Mouse (Mus musculus): ENCODE measurements around the gene Gm49388. TPM values are rescaled to one million over a fixed set of nuclear protein-coding genes. Genes with fewer than 3 reads are reported as not detected.

The Gm49388 gene
- polyA plus RNA-seq, 1 experiment = 4.3 TPM

- no peak for TF ChIP-seq GATA1 (IDR thresholded peaks at IDR 0.05; ENCODE audit: low read length)
These were observed 56.8 kb downstream of the Gm49388 start for GRCm38 (mm10) chr7:127842001-127842718.

- TF ChIP-seq GATA1 (IDR thresholded peaks at IDR 0.05; ENCODE audit: low read length) = no peak
These were observed 64.8 kb downstream of the Gm49388 start for GRCm38 (mm10) chr7:127849973-127850875.

- no peak for TF ChIP-seq GATA1 (IDR thresholded peaks at IDR 0.05; ENCODE audit: low read length)
These were observed 65.5 kb downstream of the Gm49388 start for GRCm38 (mm10) chr7:127850906-127851305.

Other genes with a start within 250 kb of the Gm49388 start
- 0.48 and 1.3 TPM in 2 replicates for gene Tmem265, start 224.2 kb upstream of the Gm49388 start, polyA plus RNA-seq (2012)
- 22.2 and 39.6 TPM in 2 replicates for gene Phkg2, start 212.3 kb upstream of the Gm49388 start, polyA plus RNA-seq (2012)
- gene Ccdc189, start 197.0 kb upstream of the Gm49388 start, polyA plus RNA-seq (2012) = 2.5 and 2.8 TPM in 2 replicates
- gene Rnf40, start 196.8 kb upstream of the Gm49388 start, polyA plus RNA-seq (2012) = 49.0 and 49.7 TPM in 2 replicates
- 21.6 and 22.6 TPM in 2 replicates for gene Zfp629, start 169.8 kb upstream of the Gm49388 start, polyA plus RNA-seq (2012)
- 375 and 505 TPM in 2 replicates for gene Bcl7c, start 76.7 kb upstream of the Gm49388 start, polyA plus RNA-seq (2012)
- gene Ctf1, start 72.9 kb upstream of the Gm49388 start, polyA plus RNA-seq (2012) = 2.8 and 3.7 TPM in 2 replicates
- not detected in 2 replicates for gene Ctf2, start 53.4 kb upstream of the Gm49388 start, polyA plus RNA-seq (2012)
- 76.2 and 91.2 TPM in 2 replicates for gene Fbxl19, start 41.1 kb upstream of the Gm49388 start, polyA plus RNA-seq (2012)
- gene Orai3, start 15.8 kb upstream of the Gm49388 start, polyA plus RNA-seq (2012) = 32.0 and 33.6 TPM in 2 replicates
- gene Setd1a, start 8.9 kb upstream of the Gm49388 start, polyA plus RNA-seq (2012) = 99.0 and 114 TPM in 2 replicates
- gene Hsd3b7, start 15.0 kb downstream of the Gm49388 start, polyA plus RNA-seq (2012) = 12.7 and 27.1 TPM in 2 replicates
- 85.1 and 93.9 TPM in 2 replicates for gene Stx4a, start 38.7 kb downstream of the Gm49388 start, polyA plus RNA-seq (2012)
- gene Stx1b, start 38.9 kb downstream of the Gm49388 start, polyA plus RNA-seq (2012) = 0.06 and 0.10 TPM in 2 replicates
- 24.0 and 32.5 TPM in 2 replicates for gene Zfp646, start 90.6 kb downstream of the Gm49388 start, polyA plus RNA-seq (2012)
- gene Zfp668, start 91.2 kb downstream of the Gm49388 start, polyA plus RNA-seq (2012) = 33.5 and 36.7 TPM in 2 replicates
- gene Prss53, start 105.4 kb downstream of the Gm49388 start, polyA plus RNA-seq (2012) = 0.48 and 0.67 TPM in 2 replicates
- gene Gm21974, start 109.8 kb downstream of the Gm49388 start, polyA plus RNA-seq (2012) = not detected in 2 replicates
- gene Vkorc1, start 110.0 kb downstream of the Gm49388 start, polyA plus RNA-seq (2012) = 13.6 and 14.7 TPM in 2 replicates
- gene Bckdk, start 118.5 kb downstream of the Gm49388 start, polyA plus RNA-seq (2012) = 166 and 183 TPM in 2 replicates
- gene Kat8, start 126.9 kb downstream of the Gm49388 start, polyA plus RNA-seq (2012) = 7.0 and 7.5 TPM in 2 replicates
- gene Prss8, start 144.5 kb downstream of the Gm49388 start, polyA plus RNA-seq (2012) = not detected in 2 replicates
- gene Prss36, start 161.1 kb downstream of the Gm49388 start, polyA plus RNA-seq (2012) = 5.5 and 10.0 TPM in 2 replicates
- 578 and 702 TPM in 2 replicates for gene Fus, start 181.8 kb downstream of the Gm49388 start, polyA plus RNA-seq (2012)
- gene Pycard, start 208.3 kb downstream of the Gm49388 start, polyA plus RNA-seq (2012) = 0.28 and 0.46 TPM in 2 replicates
- 0.04 and 0.05 TPM in 2 replicates for gene Trim72, start 218.3 kb downstream of the Gm49388 start, polyA plus RNA-seq (2012)